Comparison of ENCODE assay signal across 28 mouse cellular contexts in genomic region chr6:35225696-35226095, GRCm38 (mm10). TPM values are rescaled to one million over a fixed set of nuclear protein-coding genes. Genes with fewer than 3 reads are reported as not detected.
DNase-seq lines count a peak whose midpoint lies in the region; ATAC-seq and TF ChIP-seq lines count a peak whose summit lies in the region.
"Had no signal": no experiment of that assay in that cellular context is flagged by ENCODE, and none has a peak within 500 bp of the region (broad histone marks: within the 10 kb centered on the region; RNA-seq: fewer than 3 reads in every experiment).

No protein-coding gene starts in this region.

- H3K4me2 ChIP-seq in hindbrain, postnatal 0 days (ENCODE audit: low read depth, low read length) = no peak overlapping the region
- H3K4me2 ChIP-seq: embryonic facial prominence, embryonic 12.5 days; embryonic facial prominence, embryonic 15.5 days; heart, embryonic 11.5 days; hindbrain, embryonic 13.5 days had no signal

- H3K9ac ChIP-seq in hindbrain, postnatal 0 days (replicated peaks; ENCODE audit: low read length) = no peak overlapping the region
- H3K9ac ChIP-seq: embryonic facial prominence, embryonic 12.5 days; embryonic facial prominence, embryonic 15.5 days; forebrain, postnatal 0 days; hindbrain, embryonic 13.5 days had no signal

- no peak overlapping the region for H3K27ac ChIP-seq in hindbrain, postnatal 0 days
- H3K27ac ChIP-seq in hindbrain, embryonic 10.5 days = no peak overlapping the region
- H3K27ac ChIP-seq: embryonic facial prominence, embryonic 12.5 days; embryonic facial prominence, embryonic 15.5 days; gastrocnemius, adult 2 months; hindbrain, embryonic 13.5 days had no signal

- H3K27me3 ChIP-seq in hindbrain, postnatal 0 days (ENCODE audit: insufficient read depth, low read length) = no peaks in the 10 kb centered on the region
- no peaks in the 10 kb centered on the region for H3K27me3 ChIP-seq in hindbrain, embryonic 10.5 days (ENCODE audit: insufficient read depth, poor library complexity, severe bottlenecking)
- H3K27me3 ChIP-seq: CH12.LX; embryonic facial prominence, embryonic 12.5 days; embryonic facial prominence, embryonic 15.5 days; hindbrain, embryonic 13.5 days; Patski had no signal

- no peak overlapping the region for H3K4me3 ChIP-seq in hindbrain, postnatal 0 days (ENCODE audit: low read length)
- no peak overlapping the region for H3K4me3 ChIP-seq in hindbrain, embryonic 10.5 days
- H3K4me3 ChIP-seq: embryonic facial prominence, embryonic 12.5 days; embryonic facial prominence, embryonic 15.5 days; gastrocnemius, adult 2 months; hindbrain, embryonic 13.5 days had no signal

- H3K4me1 ChIP-seq in hindbrain, postnatal 0 days (ENCODE audit: insufficient read depth, low read length) = no peaks in the 10 kb centered on the region
- no peaks in the 10 kb centered on the region for H3K4me1 ChIP-seq in hindbrain, embryonic 10.5 days (replicated peaks)
- H3K4me1 ChIP-seq: embryonic facial prominence, embryonic 12.5 days; embryonic facial prominence, embryonic 15.5 days; hindbrain, embryonic 13.5 days had no signal

- ATAC-seq in hindbrain, postnatal 0 days = no peak
- ATAC-seq: forebrain, embryonic 14.5 days; forebrain, postnatal 0 days; hindbrain, embryonic 16.5 days; inflammation-experienced regulatory T-cells, adult 6 months; intestine, embryonic 16.5 days; Patski had no signal

- peak; percentile 8 for DNase-seq in hindbrain, postnatal 0 days (ENCODE audit: low spot score)
- DNase-seq in hindbrain, embryonic 10.5 days (ENCODE audit: low spot score) = no peak
- DNase-seq in layer of hippocampus, adult 9-11 months = peak; percentile 56
- no peak for DNase-seq in layer of hippocampus, postnatal 25 days (ENCODE audit: extremely low spot score in 1 of 2, low spot score in 1 of 2)
- peak; percentile 32 for DNase-seq in retina, postnatal 1 day
- DNase-seq in T-cell, adult 2 months (ENCODE audit: low spot score) = no peak
- DNase-seq: adrenal gland, adult 2 months; adrenal gland, postnatal 25 days; B cell, adult 2 months; cerebellum, adult 11 months; cerebellum, adult 2 months; cerebellum, adult 9-11 months; cerebellum, postnatal 25 days; embryo, embryonic 11 days; forebrain, postnatal 0 days; gastrocnemius, adult 2 months; gastrocnemius, postnatal 14 days had no signal

- H3K9me3 ChIP-seq in hindbrain, postnatal 0 days (ENCODE audit: low read length) = no peaks in the 10 kb centered on the region
- H3K9me3 ChIP-seq in hindbrain, embryonic 10.5 days = no peaks in the 10 kb centered on the region
- H3K9me3 ChIP-seq: embryonic facial prominence, embryonic 12.5 days; embryonic facial prominence, embryonic 15.5 days; G1E; hindbrain, embryonic 13.5 days had no signal

- no peak for TF ChIP-seq CTCF in hindbrain, postnatal 0 days (IDR thresholded peaks at IDR 0.05; ENCODE audit: low read depth)

- WGBS in hindbrain, postnatal 0 days = 74% methylated on average over 4 of the region's 4 CpGs
- WGBS in hindbrain, embryonic 10.5 days = 90% methylated on average over 4 of the region's 4 CpGs

- H3K36me3 ChIP-seq in hindbrain, postnatal 0 days (ENCODE audit: insufficient read depth, low read length) = peaks cover 39% of the 10 kb centered on the region
- peaks cover 95% of the 10 kb centered on the region for H3K36me3 ChIP-seq in hindbrain, embryonic 10.5 days

RNA-seq across cellular contexts. Expression of gene Nup205, which starts 48.5 kb away (rescaled TPM):
- total RNA-seq in hindbrain, postnatal 0 days (2014; rRNA removed) = 46.2 and 50.4 TPM in 2 replicates
- 9.4 and 10.7 TPM in 2 replicates for polyA plus RNA-seq in hindbrain, postnatal 0 days (2015; fragmentation: Nextera tagmentation; extraction: Ambion mirVana)
- polyA plus RNA-seq in hindbrain, embryonic 10.5 days (2016; fragmentation: Nextera tagmentation; extraction: Ambion mirVana) = 41.3 and 51.2 TPM in 2 replicates
- total RNA-seq in layer of hippocampus, postnatal 25 days (2021) = 10 to 100 TPM; 23.6 to 27.1 TPM

Comparison
In these comparisons a context has a peak if more than half of its experiments do, and no peak if none do; other contexts are left out.
1. DNase-seq: peak in hindbrain, postnatal 0 days (single experiment), layer of hippocampus, adult 9-11 months (single experiment) and retina, postnatal 1 day (single experiment); none in hindbrain, embryonic 10.5 days (single experiment), layer of hippocampus, postnatal 25 days (0 of 2) and T-cell, adult 2 months (single experiment).